Mouse (Mus musculus) left cerebral cortex, adult 18-20 months (tissue): Measurements from ENCODE around the gene Uqcr10. TPM values are rescaled to one million over a fixed set of nuclear protein-coding genes. Genes with fewer than 3 reads are reported as not detected.

Experiments
- DNase-seq, 2 experiments: peaks; one replicate each; pipeline ENCODE4 v3.0.0; 2021 to 2022; ENCODE audit warnings: low spot score in 2 of 2, mixed read lengths in 1 of 2
- long read RNA-seq, 2 experiments: library from polyadenylated mRNA; stranded (forward); transcript quantifications; one replicate each; pipeline ENCODE4 v2.0.0; 2021
- total RNA-seq, 2 experiments: library from RNA; stranded (reverse); gene quantifications; 2 replicates each; pipeline ENCODE4 v1.2.3; 2021

Uqcr10 gene
- 100 to 1,000 TPM; 347 to 391 TPM for total RNA-seq
- long read RNA-seq, experiment 1, transcript Uqcr10-201 (2 exons, 434 nt), result major isoform, 120 of 140 reads
- long read RNA-seq, experiment 1, transcript Uqcr10-203 (3 exons, 510 nt), result minor isoform, 6 of 140 reads
- long read RNA-seq, experiment 1, partial matches to known transcripts, result 0 of 140 reads
- long read RNA-seq, experiment 1, other reads (novel, unspliced or antisense), result 14 of 140 reads
- long read RNA-seq, experiment 2, transcript Uqcr10-201 (2 exons, 434 nt), result major isoform, 122 of 145 reads
- long read RNA-seq, experiment 2, transcript Uqcr10-203 (3 exons, 510 nt), result minor isoform, 12 of 145 reads
- long read RNA-seq, experiment 2, partial matches to known transcripts, result 0 of 145 reads
- long read RNA-seq, experiment 2, other reads (novel, unspliced or antisense), result 11 of 145 reads

DNA sequence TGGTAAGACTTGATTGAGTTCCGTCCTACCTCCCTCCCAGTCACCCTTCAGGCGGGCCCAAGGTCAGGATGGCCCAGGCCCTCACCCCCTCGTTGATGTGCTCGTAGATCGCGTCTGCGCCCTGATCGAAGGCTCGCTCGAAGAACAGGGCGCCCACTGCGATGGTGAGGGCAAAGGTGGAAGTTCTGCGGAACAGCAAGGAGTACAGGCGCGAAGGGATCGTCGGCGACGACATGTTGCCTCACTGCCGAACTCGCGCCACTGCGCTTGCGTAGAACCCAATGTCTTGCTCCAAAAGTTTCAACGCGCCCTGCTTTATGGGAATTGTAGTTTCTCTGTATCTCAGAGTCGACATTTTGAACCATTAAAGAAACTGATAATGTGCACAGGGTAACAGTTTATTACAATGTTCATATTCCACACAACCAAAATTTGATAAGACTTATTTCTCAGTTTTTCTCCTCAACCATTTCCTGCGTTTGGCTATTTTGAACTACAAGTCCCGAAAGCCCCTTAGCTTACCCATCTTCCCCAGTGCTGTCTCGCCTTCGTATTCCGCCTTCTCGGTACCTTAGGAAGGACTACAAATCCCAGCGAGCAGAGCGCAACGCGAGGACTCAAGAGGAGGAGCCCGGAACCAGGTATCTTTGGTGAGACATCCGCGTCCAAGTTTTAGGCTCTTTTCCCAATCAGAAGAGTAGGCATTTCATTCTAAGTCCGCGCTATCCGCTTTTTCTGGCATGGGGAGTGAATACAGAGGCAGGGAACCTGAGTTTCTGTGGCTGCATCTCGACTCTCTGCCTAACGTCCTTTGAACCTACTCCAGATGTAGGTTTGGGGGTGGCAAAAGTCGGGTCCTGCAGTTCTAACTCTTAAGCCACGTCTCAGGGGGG lies at the start of gene Uqcr10, which contains the start of gene Zmat5:
TSS of gene Uqcr10 (minus strand) at position 271 of the 893 bp plus-strand sequence.
TSS of gene Zmat5 (plus strand) at position 607 of the 893 bp plus-strand sequence.
- peak; percentile 89 to 91 for DNase-seq

DNA sequence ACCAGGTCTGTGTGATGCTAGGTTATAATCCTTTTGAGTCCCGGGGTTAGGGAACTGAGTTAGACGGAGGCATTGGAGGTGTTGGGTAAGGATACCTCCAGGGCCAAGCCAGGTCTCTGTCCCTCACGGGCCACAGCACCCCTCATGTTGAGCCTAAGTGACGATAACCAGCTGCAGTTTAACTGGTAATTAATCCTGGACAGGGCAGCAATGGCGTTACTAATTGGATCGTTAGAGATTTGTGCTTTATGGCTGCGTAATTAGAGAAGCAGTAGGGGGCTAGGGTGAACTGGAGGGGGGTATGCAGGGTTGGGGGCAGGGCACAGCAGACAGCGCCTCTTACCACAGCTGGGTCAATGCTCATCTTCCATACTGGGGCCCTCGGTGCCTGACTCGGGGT lies 48.7 kb upstream of the Uqcr10 start:
- DNase-seq, result no peak

DNA sequence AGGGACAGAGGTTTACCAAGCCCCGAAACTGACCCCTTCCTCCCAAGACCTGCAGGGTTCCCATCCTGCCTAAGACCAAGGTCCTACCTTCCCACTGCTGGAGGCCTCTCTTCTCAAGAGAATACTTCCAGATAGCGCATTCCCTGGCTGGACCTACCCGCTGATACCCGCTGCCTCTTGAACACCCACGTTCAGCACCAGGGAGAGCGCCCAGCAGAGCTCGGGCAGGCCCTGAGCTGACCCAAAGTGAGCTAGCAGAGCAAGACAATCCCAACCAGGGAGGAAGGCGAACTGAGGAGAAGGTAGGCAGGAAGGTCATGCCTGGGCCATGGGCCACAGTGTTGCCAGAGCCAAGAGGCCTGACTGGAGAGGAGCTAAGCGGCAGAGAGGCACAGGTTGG lies 46.1 kb upstream of the Uqcr10 start:
- no peak for DNase-seq

DNA sequence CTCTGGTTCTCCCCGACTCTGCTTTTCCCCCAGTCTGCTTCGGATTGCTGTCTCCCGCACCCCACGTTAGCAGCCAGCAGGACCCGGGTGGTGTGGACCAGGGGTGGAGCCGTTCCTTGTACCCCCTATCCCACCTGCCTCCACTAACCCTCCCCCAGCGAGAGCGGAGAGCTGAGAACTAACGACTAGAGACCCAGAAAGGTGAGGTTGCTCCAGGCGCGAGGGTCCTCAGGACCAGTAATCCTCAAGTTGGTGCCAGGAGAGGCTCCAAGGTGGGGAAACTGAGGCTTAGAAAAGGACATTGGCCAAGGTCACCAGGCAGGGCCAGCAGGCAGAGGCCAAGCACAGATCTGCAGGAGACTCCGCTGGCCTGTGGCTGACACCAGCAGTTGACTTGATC lies 43.1 kb upstream of the Uqcr10 start:
- DNase-seq, result no peak

DNA sequence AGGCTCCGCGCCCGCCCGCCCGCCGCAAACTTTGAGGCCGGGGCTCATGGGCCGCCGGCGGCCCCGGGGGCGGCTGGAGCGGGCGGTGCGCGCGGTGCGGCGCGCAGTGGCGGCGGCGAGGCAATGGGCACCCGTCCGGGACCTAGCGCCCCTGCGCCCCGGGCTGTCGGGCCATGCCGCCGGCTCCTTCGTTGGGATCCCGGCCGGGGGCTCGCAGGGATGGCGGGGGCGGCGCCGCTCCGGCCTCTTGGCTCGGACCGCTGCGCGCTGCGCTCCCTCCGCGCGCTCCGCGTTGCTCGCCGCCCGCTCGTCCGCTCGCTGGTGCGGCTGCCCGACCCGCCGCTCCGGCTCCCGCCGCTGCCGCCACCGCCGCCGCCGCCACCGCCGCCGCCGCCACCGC lies 42.6 kb upstream of the Uqcr10 start, which contains the start of gene Cabp7:
TSS of gene Cabp7 (minus strand) at position 46 of the 400 bp plus-strand sequence.
- no peak for DNase-seq

DNA sequence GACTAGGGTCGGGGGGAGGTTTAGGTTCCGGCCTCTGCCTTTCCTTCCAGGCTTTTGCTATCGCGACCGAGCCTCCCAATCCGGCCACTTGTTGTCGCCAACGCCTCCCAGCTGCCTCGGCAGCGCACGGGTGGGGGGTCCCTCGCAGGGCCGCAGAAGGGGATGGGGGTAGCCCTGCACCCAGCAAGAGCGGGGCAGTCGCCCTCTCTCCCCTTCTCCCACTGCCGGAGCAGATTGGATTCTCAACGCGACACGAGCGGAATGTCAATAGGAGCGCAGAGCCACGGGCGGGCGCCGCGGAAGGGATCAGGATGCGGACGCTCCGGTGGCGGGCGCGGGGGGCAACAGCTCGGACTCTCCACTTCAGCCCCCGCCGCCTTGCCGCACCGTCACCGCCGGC lies 41.8 kb upstream of the Uqcr10 start:
- no peak for DNase-seq

DNA sequence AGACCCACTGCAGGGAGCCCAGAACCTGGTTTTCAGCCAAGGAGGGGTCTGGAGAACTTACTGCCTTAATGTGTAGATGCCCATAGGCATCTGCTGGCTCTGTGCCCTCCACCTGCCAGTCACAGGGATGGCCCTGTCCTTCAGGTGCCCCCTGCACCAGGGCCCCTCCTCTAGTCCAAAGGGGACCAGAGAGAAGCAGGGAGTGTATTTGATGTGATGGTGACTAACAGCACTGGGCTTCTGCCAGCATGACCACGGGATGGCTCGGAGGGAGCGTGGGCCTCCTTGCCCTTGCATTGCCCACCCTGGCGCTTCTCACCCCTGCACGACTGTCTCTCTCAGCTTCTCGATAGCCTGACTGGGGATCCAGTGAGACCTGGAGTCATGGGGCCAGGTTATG lies 40.5 kb upstream of the Uqcr10 start:
- DNase-seq, result no peak

DNA sequence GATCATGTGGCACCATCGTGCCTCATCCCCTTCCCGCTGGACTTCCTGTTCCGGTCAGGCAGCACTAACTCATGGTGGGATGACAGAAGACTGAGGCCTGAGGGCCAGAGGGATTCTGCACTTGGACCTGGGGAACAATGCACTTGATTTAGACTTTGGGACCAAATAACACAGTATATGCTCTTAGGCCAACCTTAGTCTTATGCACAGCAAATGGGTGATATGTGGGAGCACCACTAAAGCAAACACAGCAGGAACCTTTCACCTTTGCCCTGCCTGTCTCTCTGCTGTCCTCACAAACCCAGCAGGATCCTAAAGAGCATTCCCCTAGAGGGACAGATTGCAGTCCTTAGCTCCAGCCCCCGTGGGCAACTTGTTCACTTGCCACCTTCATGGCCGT lies 36.6 kb upstream of the Uqcr10 start:
- no peak for DNase-seq

DNA sequence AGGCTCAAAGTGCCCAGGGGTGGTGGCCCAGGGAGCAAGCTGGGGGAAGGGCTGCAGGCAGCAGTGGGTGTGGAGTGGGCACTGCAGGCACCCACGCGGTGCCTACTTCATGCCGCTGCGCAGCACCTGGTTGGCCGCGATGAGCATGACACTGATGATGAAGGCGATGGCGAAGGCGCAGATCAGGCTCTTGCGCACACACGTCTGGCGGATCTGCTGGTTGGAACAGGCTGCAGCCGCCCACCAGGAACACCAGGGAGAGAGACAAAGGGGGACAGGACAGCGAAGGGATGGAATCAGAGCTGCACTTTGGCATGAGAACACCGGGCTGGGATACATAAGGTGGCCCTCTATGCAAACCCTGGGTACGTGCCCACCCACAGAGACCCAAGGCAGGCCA lies 34.6 kb upstream of the Uqcr10 start:
- DNase-seq, result no peak

DNA sequence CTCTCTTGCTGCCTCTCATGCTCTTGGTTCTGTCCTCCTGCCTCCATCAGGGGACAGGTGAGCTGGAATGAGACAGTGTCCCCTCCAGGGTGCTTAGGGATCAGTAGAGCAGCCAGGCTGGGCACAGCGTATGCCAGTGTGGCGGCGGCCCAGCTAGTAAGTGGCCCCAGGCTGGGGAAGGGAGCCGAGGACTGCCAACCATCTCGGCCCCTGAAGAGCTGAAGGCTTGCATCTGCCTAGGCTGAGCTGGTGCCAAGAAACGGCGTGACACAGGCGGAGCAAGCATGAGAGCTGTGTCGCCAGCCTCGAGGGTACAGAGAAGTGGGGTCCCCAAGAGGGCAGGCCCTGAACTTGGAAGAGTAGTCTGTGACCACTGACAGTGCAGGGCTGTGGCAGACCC lies 33.5 kb upstream of the Uqcr10 start:
- no peak for DNase-seq

DNA sequence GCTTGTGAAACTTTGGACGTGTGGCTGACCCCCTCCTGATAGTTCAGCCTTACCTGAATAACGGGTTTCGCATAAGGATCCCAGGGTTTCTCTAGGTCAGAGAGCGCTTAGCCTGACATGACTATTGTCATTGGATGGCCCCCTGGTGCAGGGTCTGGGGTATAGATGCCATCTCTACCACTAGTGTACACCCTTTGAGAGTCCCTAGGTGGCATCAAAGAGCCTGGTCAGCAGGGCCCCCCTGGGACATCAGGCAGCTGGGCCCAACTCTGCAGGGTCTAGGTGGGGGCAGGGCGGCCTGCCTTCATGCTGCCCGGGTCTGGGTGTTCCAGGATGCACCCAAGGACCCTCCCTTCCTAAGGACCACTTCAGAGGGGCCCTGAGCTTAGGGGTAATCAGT lies 32.2 kb upstream of the Uqcr10 start:
- DNase-seq, result no peak

DNA sequence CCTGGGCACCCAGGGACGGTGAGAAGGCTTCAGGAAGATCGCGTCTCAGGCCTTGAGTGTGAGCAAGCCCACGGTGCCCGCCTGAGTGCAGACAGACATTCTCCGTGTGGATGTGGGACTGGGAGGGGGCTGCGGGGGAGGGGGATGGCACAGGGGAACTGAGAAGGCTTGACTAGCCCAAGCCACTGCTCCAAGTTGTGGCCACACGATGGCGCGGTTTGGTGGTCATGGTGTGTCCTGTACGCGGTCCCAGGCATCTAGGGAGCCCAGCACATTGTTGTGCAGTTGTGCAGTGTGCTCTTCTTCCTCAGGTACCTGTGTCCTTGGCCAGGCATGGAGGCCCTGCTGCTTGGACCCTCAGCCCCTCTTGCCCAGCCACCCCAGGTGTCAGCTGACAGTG lies 30.0 kb upstream of the Uqcr10 start:
- DNase-seq, result no peak

DNA sequence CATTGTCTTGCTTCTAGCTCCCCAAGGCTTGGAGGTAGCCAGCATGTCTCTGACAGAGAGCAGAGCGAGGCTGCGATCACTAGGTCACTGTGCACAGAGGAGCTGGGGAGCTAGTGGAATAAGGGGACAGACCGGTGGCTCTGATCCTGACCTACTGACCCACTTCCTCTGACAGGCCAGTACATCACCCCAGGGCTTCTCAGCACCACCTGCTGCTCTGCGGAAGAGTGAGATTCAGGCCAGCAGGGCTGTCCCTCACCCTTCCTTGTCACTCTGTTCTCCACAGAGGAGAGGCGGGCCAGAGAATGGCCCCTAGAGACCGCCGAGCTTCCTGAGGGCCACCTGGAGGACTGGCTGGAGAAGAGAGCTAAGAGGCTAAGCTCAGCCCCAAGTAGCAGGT lies 27.6 kb upstream of the Uqcr10 start:
- DNase-seq, result no peak

DNA sequence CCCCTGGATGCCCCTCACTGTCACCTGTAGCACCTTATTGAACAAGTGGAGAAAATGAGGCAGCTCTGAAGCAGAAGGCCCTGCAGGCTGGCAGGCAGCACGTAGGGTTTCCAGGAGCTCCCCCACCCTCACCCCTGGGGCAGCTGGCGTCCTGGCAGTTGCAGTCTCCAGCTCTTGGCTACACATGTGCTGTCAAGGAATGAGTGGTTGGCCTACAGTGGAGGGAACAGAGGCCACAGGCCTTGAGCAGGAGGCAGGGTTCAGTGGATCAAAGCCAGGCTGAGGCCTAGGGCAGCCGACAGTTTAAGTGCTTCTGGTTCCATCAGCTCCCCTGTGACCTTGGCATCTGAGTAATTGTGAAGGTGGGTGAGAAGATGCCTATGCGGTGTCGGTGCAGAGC lies 26.8 kb upstream of the Uqcr10 start:
- no peak for DNase-seq

DNA sequence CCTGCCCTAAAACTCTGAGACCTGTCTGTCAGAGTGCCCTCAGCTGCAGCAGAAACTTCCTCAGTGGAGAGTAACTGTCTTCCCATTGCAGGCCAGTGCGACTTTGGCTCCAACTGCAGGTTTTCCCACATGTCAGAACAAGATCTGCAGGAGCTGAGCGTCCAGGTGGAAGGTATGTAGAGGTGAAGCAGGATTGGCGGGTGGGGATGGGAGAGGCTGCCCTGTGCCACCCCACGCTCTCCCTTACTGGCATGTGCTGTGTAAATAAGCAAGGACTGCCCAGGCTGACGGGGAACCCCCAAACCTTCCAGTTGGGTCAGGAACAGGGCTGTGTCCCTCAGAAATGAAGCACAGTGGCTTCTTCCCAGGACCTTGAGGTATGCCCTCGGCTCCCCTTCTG lies 26.0 kb upstream of the Uqcr10 start:
- no peak for DNase-seq

DNA sequence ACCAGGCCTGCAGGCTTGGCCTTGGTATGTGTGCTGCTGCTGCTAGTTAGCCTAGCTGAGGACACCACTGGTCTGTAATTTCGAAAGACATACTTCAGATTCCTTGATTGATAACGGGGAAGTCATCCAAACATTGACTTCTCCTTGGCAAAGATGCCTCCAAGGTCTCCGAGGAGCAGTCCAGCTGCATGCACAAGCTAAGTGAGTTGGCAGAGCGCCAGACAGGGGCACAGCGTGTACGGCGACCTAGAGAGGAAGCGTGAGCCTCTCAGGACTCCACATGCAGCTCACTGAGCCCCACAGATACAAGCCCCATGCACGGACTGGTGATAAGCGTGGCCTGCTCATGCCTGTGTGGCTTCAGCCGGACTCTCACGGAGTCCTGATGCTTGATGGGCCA lies 25.5 kb upstream of the Uqcr10 start:
- DNase-seq, result no peak

DNA sequence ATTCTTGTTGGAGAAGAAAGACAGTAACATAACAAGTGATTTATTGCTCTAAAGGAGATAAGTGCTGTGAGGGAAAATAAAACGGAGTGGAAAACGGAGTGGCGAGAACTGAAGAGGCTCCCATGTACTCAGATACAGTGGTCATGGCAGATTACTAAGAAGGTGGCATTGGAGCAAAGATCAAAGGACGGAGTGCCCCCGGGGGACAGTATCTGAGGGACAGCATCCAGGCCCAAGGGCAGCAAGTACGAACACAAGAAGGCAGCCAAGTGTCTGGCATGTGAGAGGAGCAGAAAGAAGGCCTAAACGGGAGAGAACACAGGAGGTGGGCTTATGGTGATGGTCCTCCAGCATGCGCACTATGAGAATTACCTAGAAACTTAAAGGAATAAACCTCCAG lies 17.6 kb upstream of the Uqcr10 start:
- no peak for DNase-seq

DNA sequence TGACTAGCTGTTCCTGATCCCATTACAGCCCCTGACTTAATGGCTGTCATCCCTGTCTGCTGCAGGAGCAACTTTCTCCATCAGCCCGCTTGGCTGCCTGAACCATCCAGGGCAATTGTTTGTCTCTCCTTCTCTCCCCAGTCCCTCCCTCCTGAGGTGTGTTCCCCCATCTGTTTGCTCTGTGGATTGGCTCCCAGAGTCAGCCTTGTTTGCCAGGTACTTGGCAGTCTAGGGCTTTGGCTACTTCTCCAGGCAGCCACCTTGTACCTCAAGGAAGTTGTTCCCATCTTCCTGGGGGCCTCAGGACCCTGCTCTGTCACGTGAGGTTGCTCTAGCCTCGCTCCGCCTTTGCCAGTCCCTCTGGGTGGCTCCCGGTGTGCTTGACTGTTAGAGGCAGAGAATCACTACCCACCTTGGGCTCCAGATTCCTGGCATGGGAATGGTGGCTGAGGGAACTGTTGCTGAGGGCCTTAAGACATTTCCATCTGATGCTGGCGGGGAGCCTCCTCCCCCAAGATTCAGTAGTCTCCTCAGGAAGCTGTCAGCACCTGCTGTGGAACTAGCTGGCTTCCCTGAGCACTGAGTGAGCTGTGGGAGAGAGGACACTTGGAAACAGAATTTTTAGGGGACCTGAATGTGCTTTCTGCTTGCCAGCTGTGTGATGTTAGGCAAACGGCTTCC lies 16.9 kb upstream of the Uqcr10 start:
- DNase-seq, result no peak

DNA sequence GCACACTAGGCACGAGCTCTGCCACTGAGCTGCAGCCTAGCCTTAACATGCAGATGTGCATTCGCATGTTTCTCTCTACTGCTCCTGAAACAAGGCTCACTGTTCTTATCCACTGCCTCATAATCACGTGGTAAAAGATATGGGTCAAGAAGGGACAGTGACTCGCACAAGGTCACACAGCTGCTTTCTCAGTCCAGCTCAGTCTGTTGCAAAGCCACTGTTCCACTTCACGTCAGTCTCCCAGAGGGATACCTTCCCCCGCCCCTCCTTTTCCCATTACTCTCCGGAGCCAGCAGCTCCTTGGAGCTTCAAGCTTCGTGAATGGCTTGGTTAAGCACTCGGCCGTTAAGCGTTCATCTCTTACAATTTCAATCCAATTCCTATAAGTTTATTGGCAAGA lies 16.3 kb upstream of the Uqcr10 start:
- DNase-seq, result no peak

DNA sequence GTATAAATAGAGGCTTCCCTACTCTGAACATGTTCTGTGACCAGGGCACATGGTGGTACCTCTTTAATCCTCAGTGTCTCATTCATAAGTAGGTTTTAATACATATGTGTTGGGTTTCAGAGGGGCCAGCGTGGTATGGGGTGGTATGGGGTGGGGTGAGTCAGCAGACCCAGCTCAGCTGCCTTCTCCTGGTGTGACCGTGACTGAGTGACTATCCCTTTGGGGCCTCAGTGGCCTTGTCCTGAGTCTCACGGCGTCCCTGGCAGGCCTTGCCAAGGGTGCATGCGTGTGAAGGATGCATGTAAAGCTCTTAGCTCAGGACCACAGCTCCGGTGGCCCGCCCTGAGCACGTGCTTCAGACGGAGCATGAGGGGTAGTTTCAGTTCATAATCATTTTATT lies 15.8 kb upstream of the Uqcr10 start:
- DNase-seq, result no peak

DNA sequence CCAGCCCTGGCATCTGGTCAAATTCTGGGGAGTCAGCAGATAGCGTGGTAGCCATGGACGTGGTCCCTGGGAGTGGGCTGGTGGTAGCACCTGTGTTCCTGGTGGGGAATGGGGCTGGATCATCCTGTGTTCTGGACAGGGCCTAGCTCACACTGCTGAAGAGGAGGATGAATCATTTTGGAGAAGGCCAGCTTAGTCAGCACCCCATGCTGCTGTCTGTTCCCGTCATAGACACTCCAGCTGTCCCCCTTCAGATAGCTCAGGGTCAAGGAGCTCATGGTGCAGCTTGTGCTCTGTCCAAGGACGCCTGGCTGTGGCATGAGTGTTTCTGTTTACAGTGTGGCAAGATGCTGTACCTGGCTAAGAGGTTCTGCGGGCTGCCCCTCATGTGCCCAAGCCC lies 14.4 kb upstream of the Uqcr10 start:
- DNase-seq, result peak in 1 of 2 experiments; percentile 43
